Mouse (Mus musculus): ENCODE measurements around the gene Rps7. TPM values are rescaled to one million over a fixed set of nuclear protein-coding genes. Genes with fewer than 3 reads are reported as not detected.

Rps7 gene
- total and polyA plus RNA-seq, 2 experiments from 2014 or later: 419 to 717 TPM

DNA sequence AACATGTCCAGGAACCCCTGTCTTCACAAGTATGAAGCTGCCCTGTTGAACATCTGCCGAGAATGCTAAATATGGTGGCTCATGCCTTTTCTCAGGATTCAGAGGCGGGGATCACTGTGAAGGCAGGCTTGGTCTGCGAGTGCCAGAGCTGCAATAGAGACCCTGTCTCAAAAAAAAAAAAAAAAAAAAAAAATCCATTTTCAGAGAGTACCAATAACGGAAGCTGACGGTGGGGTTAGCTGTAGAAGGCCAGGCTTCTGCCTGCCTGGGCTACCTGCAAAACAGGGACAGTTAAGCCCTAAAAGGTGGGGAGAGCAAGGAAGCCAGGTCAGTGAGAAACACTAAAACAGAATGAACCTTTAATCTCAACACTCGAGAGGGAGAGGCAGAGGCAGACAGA is 790 bp upstream of the Rps7 start:
- H3K9me3 ChIP-seq (replicated peaks; ENCODE audit: control insufficient read depth, low read length): no peaks in the 10 kb centered on the region

DNA sequence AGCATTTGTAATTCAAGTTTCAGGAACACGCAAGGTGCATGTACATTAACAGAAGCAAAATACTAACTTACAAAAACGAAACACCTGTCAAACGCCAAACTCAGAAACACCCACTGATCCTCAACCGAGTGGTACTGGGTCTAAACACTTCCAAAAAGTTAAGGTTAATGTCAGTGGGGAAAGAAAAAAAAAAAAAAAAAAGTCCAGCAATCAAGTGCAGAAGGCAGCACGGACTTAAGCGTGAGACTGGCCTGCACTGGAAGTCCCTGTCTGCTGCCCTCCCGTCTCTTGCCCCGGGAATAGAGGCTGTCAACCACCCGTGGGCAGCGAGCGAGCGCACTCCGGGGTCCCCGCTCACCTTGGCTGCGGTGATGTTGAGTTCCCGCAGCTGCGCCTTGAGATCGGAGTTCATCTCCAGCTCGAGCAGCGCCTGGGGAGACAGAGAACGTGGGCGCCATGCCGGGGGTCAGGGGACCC is 657 bp downstream of the Rps7 start:
- DNase-seq (ENCODE audit: low spot score) (no peak), ATAC-seq (ENCODE audit: insufficient read depth, low read depth) (peak; percentile 9; the same call in 1 of the 2 replicates)
- H3K27ac ChIP-seq (ENCODE audit: low read depth): peak overlapping the region; percentile 88
- H3K4me2 ChIP-seq (ENCODE audit: low read depth, low read length): peak overlapping the region; percentile 70
- no peak for TF ChIP-seq EP300 (IDR thresholded peaks at IDR 0.05; ENCODE audit: low read depth)
- no peak for TF ChIP-seq CTCF (IDR thresholded peaks at IDR 0.05; ENCODE audit: low read depth)
- peaks cover 43% of the 10 kb centered on the region for H3K36me3 ChIP-seq (replicated peaks; ENCODE audit: control insufficient read depth, insufficient read depth, low read length)
- H3K9me3 ChIP-seq (replicated peaks; ENCODE audit: control insufficient read depth, low read length): no peaks in the 10 kb centered on the region
- no peaks in the 10 kb centered on the region for H3K27me3 ChIP-seq (ENCODE audit: control insufficient read depth, insufficient read depth, low read length)
- peak overlapping the region; percentile 82 for H3K4me3 ChIP-seq (ENCODE audit: low read depth, low read length)
- peak overlapping the region; percentile 97 for H3K9ac ChIP-seq (replicated peaks; ENCODE audit: low read depth, low read length)
- H3K4me1 ChIP-seq (ENCODE audit: control insufficient read depth, insufficient read depth): peaks cover 5% of the 10 kb centered on the region; the same call in 1 of the 2 replicates
- 2% methylated on average over 23 of the region's 23 CpGs for WGBS

More for the DNA sequence above, 790 bp upstream of the Rps7 start:
- H3K4me1 ChIP-seq (ENCODE audit: control insufficient read depth, insufficient read depth): peaks cover 5% of the 10 kb centered on the region; the same call in 1 of the 2 replicates
- WGBS: 92% methylated on average over 6 of the region's 6 CpGs
- peaks cover 29% of the 10 kb centered on the region for H3K36me3 ChIP-seq (replicated peaks; ENCODE audit: control insufficient read depth, insufficient read depth, low read length)
- H3K27ac ChIP-seq (ENCODE audit: low read depth): no peak overlapping the region
- peak overlapping the region; percentile 82; the same call in 1 of the 2 replicates for H3K4me3 ChIP-seq (ENCODE audit: low read depth, low read length)
- ATAC-seq (ENCODE audit: insufficient read depth, low read depth): no peak
- DNase-seq (ENCODE audit: low spot score): no peak
- H3K27me3 ChIP-seq (ENCODE audit: control insufficient read depth, insufficient read depth, low read length): no peaks in the 10 kb centered on the region
- no peak overlapping the region for H3K9ac ChIP-seq (replicated peaks; ENCODE audit: low read depth, low read length)
- H3K4me2 ChIP-seq (ENCODE audit: low read depth, low read length): peak overlapping the region; percentile 56
- TF ChIP-seq EP300 (IDR thresholded peaks at IDR 0.05; ENCODE audit: low read depth): no peak
- TF ChIP-seq CTCF (IDR thresholded peaks at IDR 0.05; ENCODE audit: low read depth): no peak

GRCm38 (mm10) chr12:28628436-28628835 is 7.3 kb downstream of the Rps7 start:
- WGBS: 90% methylated on average over 2 of the region's 2 CpGs
- H3K4me2 ChIP-seq (ENCODE audit: low read depth, low read length): no peak overlapping the region
- TF ChIP-seq CTCF (IDR thresholded peaks at IDR 0.05; ENCODE audit: low read depth) (no peak), EP300 (IDR thresholded peaks at IDR 0.05; ENCODE audit: low read depth) (no peak)
- no peaks in the 10 kb centered on the region for H3K9me3 ChIP-seq (replicated peaks; ENCODE audit: control insufficient read depth, low read length)
- no peaks in the 10 kb centered on the region for H3K27me3 ChIP-seq (ENCODE audit: control insufficient read depth, insufficient read depth, low read length)
- no peak overlapping the region for H3K9ac ChIP-seq (replicated peaks; ENCODE audit: low read depth, low read length)
- H3K36me3 ChIP-seq (replicated peaks; ENCODE audit: control insufficient read depth, insufficient read depth, low read length): peaks cover 54% of the 10 kb centered on the region
- ATAC-seq (ENCODE audit: insufficient read depth, low read depth) (no peak), DNase-seq (ENCODE audit: low spot score) (no peak)
- no peaks in the 10 kb centered on the region for H3K4me1 ChIP-seq (ENCODE audit: control insufficient read depth, insufficient read depth)
- H3K4me3 ChIP-seq (ENCODE audit: low read depth, low read length): no peak overlapping the region
- no peak overlapping the region for H3K27ac ChIP-seq (ENCODE audit: low read depth)

DNA sequence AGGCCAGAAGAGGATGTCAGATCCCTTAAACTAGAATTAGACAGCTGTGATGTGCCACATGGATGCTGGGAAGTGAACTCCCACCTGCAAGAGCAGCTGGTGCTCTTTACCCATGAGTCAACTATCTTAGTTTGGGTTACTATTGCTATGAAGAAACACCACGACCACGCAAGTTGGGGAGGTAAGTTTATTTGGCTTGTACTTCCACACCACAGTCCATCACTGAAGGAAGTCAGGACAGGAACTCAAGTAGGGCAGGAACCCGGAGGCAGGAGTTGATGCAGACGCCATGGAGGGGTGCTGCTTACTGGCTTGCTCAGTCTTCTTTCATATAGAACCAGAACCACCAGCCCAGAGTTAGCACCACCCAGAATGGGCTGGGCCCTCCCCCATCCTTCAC is 8.7 kb downstream of the Rps7 start:
- ATAC-seq (ENCODE audit: insufficient read depth, low read depth): no peak
- no peaks in the 10 kb centered on the region for H3K9me3 ChIP-seq (replicated peaks; ENCODE audit: control insufficient read depth, low read length)
- no peak overlapping the region for H3K9ac ChIP-seq (replicated peaks; ENCODE audit: low read depth, low read length)
- H3K36me3 ChIP-seq (replicated peaks; ENCODE audit: control insufficient read depth, insufficient read depth, low read length): peaks cover 41% of the 10 kb centered on the region
- no peak overlapping the region for H3K4me3 ChIP-seq (ENCODE audit: low read depth, low read length)
- no peak for DNase-seq (ENCODE audit: low spot score)
- 68% methylated on average over 4 of the region's 4 CpGs for WGBS
- no peaks in the 10 kb centered on the region for H3K27me3 ChIP-seq (ENCODE audit: control insufficient read depth, insufficient read depth, low read length)
- no peak overlapping the region for H3K27ac ChIP-seq (ENCODE audit: low read depth)
- no peak overlapping the region for H3K4me2 ChIP-seq (ENCODE audit: low read depth, low read length)
- TF ChIP-seq EP300 (IDR thresholded peaks at IDR 0.05; ENCODE audit: low read depth): no peak
- TF ChIP-seq CTCF (IDR thresholded peaks at IDR 0.05; ENCODE audit: low read depth): no peak
- peaks cover 5% of the 10 kb centered on the region; the same call in 1 of the 2 replicates for H3K4me1 ChIP-seq (ENCODE audit: control insufficient read depth, insufficient read depth)

DNA sequence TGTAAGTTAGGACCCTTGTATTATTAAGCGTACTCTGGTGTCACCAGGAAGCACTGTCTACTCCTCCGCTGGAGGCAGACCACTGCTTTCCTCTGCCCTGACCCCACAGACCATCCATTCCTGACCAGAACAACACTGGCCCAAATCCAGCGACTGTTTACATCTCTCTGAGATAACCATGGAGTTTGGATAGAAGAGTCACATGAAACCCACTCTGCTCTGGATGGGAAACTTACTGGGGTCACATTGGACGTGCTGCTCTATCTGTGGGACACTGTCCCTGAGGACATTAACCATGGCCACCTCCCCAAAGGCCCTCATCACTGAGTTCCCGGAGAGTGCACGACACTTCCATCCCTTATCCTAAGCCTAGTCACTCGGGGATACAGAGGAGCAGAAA is 10.3 kb downstream of the Rps7 start:
- DNase-seq (ENCODE audit: low spot score): no peak
- Histone ChIP-seq H3K4me3 (ENCODE audit: low read depth, low read length) (no peak overlapping the region), H3K9ac (replicated peaks; ENCODE audit: low read depth, low read length) (no peak overlapping the region), H3K9me3 (replicated peaks; ENCODE audit: control insufficient read depth, low read length) (no peaks in the 10 kb centered on the region), H3K4me2 (ENCODE audit: low read depth, low read length) (no peak overlapping the region), H3K27me3 (ENCODE audit: control insufficient read depth, insufficient read depth, low read length) (no peaks in the 10 kb centered on the region), H3K4me1 (ENCODE audit: control insufficient read depth, insufficient read depth) (peaks cover 10% of the 10 kb centered on the region), H3K27ac (ENCODE audit: low read depth) (no peak overlapping the region), H3K36me3 (replicated peaks; ENCODE audit: control insufficient read depth, insufficient read depth, low read length) (peaks cover 24% of the 10 kb centered on the region)
- ATAC-seq (ENCODE audit: insufficient read depth, low read depth): no peak; the same call in 1 of the 2 replicates
- TF ChIP-seq CTCF (IDR thresholded peaks at IDR 0.05; ENCODE audit: low read depth): no peak
- 51% methylated on average over 7 of the region's 7 CpGs for WGBS

DNA sequence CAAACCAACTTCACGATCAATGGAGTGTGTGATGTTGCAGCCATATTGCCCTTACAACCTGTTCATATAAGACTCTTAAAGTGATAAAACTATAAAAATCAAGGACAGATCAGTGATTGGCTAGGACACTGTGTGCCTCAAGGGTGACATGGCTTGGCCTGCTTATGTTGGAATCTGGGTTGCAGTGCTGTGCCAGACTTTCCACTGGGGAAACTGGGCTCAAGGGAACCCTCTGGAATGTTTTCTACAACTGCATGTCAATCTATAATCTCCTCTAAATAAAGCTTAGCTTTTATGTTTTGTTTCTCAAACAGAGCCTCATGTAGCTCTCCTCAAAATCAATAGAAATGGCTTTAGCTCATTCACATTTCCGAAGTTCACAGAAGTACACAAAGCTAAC is 11.5 kb downstream of the Rps7 start:
- no peak overlapping the region for H3K4me2 ChIP-seq (ENCODE audit: low read depth, low read length)
- no peaks in the 10 kb centered on the region for H3K27me3 ChIP-seq (ENCODE audit: control insufficient read depth, insufficient read depth, low read length)
- TF ChIP-seq CTCF (IDR thresholded peaks at IDR 0.05; ENCODE audit: low read depth): no peak
- no peak for TF ChIP-seq EP300 (IDR thresholded peaks at IDR 0.05; ENCODE audit: low read depth)
- H3K4me1 ChIP-seq (ENCODE audit: control insufficient read depth, insufficient read depth): peaks cover 10% of the 10 kb centered on the region
- no peak overlapping the region for H3K9ac ChIP-seq (replicated peaks; ENCODE audit: low read depth, low read length)
- no peak for ATAC-seq (ENCODE audit: insufficient read depth, low read depth)
- no peak overlapping the region for H3K27ac ChIP-seq (ENCODE audit: low read depth)
- 76% methylated on average over 2 of the region's 2 CpGs for WGBS
- H3K4me3 ChIP-seq (ENCODE audit: low read depth, low read length): no peak overlapping the region
- no peaks in the 10 kb centered on the region for H3K9me3 ChIP-seq (replicated peaks; ENCODE audit: control insufficient read depth, low read length)
- DNase-seq (ENCODE audit: low spot score): no peak
- peaks cover 13% of the 10 kb centered on the region for H3K36me3 ChIP-seq (replicated peaks; ENCODE audit: control insufficient read depth, insufficient read depth, low read length)

Measured in heart, postnatal 0 days (tissue).